Mouse (Mus musculus): ENCODE data around the gene Htr2a. TPM values are rescaled to one million over a fixed set of nuclear protein-coding genes. Genes with fewer than 3 reads are reported as not detected.
A peak's percentile ranks its signal among the peaks of the same experiment; 100 is the strongest.

Gene Htr2a
- total RNA-seq, 2 experiments from 2014 or later: 0.03 to 0.10 TPM

GRCm38 (mm10) chr14:74697432-74697831 lies 56.8 kb downstream of the Htr2a start:
- DNase-seq: no peak

DNA sequence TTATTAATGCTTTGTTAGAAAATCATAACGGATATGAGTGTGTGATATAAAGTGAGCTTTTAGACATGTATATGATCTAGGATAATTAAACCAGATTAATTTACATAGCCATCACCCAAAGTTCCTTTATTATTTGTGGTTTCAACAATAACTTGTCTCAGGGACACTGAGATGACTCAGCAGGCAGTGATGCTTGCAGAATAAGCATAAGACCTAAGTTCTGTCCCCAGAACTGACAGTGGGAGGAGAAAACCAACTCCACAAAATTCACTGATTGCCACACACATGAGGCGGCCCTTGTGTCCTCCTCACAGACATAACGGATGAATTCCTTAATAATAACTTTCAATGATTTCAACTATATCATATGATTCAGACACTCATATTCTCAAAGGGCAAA lies 58.6 kb downstream of the Htr2a start:
- DNase-seq: peak in 1 of 2 experiments; percentile 6

GRCm38 (mm10) chr14:74703930-74704329 lies 63.3 kb downstream of the Htr2a start:
- DNase-seq: no peak

DNA sequence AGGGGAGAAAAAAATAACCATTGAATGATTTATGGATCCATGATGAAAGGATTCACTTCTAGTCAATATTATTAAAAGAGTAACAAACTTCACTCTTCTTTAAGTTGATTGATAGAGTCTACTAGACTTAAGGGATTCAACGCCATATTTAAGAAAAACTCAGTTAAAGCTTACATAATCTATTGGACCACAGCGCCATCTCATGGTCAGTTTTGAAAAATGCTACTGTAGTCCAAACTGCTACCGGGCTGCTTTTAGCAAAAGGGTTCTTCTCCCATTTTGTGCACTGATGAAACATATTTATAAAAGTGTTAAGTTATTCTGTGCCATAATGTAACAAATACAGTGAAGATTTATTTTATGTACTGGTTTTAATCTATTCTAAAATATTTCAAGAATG lies 68.4 kb downstream of the Htr2a start:
- DNase-seq: peak; percentile 26 to 45

GRCm38 (mm10) chr14:74723541-74723940 lies 82.9 kb downstream of the Htr2a start:
- no peak for DNase-seq

- DNase-seq: no peak
Measured at GRCm38 (mm10) chr14:74731221-74732078, 90.8 kb downstream of the Htr2a start.

DNA sequence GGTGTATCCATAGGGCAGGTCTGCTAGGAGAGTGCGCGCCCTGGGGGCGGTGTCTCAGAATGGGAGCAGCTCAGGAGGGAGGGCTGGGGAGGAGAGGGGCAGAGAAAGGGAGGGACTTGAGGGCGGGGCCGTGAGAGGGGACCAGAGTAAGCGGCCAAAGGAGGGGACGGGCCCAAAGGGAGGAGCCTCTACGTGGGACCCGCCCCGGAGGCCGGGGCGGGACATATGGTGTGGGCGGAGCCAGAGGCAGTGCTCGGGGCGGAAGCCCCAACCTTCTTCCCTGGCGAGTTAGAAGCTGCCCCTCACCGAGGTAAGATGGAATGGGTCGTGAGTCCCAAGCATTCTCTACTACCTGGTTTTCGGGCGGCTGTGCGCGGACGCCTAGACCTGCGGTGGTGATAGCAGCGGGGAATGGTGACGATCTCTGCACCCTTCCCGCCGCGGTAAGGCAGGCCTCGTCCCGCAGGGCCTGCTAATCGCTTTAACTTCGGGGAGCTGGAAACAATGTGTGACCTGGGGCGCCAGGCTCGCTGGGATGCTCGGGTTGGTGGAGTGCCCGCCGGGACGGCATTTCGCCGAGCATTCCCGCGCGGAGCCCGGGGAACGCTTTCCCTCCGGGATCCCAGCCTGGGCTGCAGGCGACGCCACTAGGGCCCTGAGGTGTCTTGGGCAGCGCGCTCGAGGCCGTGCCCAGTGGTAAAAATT lies 91.6 kb downstream of the Htr2a start, which contains the start of gene Esd:
Gene Esd, plus strand, starts transcription at position 219 of the 705 bp plus-strand sequence.
- DNase-seq: peak; percentile 96 to 97

DNA sequence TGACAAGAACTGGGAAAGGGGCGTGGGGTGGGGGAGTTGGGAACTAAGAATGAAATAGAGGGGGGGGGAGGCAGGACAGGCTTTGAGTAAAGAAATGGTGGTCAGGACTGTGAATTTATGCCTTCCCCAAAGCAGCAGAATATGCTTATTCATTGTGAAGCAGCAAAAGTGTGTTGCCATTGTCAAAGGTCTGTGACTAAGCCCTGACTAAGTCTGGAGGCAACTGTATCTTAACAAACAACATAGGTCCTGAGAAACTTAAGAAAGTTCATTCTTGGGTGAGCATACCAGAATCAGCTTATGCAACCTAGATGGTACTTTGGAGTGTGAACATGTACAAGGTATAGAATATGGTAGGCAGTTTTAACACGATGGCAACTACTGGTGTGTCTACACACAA lies 92.8 kb downstream of the Htr2a start:
- DNase-seq: peak in 1 of 2 experiments; percentile 11

DNA sequence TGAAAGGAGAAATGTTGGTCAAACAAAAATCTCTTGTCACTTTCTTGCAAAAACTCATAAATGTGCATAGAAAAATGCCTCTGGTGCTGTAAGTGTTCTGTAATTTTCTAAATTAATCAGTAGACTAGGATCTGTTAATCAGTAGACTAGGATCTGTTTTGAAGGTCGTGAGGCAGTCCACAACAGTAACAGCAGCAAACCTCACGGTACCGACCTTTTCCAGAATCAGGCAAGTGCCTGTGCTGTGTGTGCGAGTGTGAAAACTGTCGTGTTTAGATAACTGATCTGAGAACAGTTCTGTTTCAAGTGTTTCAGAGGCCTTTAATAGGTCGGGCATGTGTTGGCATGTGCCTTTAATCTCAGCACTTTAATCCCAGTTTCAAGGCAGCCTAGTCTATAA lies 94.8 kb downstream of the Htr2a start:
- DNase-seq: no peak

DNA sequence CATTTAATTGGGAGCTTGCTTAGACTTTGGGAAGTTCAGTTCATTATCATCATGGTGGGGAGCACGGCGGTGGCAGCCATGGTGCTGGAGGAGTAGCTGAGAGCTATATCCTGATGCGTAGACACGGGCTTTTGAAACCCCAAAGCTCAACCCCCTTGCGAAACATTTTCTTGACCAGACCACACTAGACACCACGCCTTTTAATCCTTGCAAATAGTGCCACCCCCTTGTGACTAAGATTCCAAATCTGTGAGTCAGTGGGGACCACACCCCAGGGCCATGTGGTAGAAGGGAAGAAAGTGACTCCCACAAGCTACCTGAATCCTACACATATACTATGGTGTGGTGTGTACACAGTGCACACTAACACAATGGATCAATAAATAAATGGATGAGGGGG lies 96.2 kb downstream of the Htr2a start:
- DNase-seq: no peak

Other genes starting within 250 kb of the Htr2a start
- 100 to 1,000 TPM; 327 to 353 TPM for gene Esd, start 91.5 kb downstream of the Htr2a start, total RNA-seq (2021)

Measured in adrenal gland, postnatal 36 days (tissue).